Mouse (Mus musculus) brain, embryonic 18.5 days (tissue): ENCODE measurements around the gene Pcbp3.
"Not testable (repeated sequence)": the region's sequence is repeated elsewhere in the genome, so short reads cannot be mapped to it uniquely, and the experiment has no call there.

ENCODE experiments used
- DNase-seq: peaks from one replicate; pipeline ENCODE4 v3.0.0-alpha.2; 2012; ENCODE audit warnings: low read depth, low spot score

Gene Pcbp3

DNA sequence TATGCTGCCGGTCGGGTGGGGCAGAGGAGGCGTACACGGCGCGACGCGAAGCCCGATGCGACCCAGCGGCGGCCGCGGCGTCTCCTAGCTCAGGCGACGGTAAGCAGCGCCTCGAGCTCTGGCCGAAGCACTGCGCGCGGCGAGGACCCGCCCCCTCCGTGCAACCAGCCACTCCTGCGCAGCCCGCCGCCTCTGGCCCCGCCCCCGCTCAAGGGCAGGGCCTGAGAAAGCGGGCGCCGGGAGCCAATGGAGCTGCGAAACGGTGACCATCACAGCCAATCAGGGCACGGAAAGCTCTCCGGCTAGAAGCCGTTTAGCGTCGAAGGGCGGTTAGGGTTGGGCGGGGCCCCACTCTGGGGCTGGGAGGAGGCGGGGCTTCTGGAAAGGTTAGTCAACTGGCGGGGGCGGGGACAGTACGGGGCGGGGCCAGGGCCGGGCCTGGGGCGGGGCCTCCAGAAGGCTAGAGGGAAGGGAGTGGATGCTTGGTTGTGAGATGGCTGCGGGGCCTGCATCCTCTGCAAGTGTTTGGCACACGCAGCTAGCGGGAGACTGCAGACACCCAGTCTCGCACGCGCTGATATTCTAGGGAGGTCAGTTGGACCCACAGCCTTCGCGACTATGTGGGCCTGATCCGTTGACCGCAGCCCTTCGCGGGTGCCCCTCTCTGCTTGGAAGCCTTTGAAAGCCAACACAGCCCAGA is at the start of gene Pcbp3:
TSS of gene Pcbp3 (minus strand) at position 98 of the 700 bp plus-strand sequence.
- DNase-seq = peak; percentile 98

DNA sequence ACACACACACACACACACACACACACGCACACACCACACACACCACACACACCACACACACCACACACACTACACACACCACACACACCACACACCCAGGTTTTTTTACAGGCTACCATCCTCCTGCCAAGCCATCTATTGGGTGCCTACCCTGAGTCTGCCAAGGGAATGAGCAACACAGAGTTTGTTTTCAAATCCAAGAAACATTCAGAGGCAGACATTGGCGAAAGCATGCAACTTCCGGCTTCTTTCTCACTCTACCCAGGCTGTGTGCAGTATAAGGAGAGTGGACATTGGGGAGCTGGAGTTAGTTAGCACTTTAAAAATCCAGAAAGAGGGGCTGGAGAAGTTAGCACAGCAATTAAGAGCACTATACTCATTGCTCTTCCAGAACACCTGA is 47.0 kb upstream of the Pcbp3 start:
- DNase-seq = no peak

DNA sequence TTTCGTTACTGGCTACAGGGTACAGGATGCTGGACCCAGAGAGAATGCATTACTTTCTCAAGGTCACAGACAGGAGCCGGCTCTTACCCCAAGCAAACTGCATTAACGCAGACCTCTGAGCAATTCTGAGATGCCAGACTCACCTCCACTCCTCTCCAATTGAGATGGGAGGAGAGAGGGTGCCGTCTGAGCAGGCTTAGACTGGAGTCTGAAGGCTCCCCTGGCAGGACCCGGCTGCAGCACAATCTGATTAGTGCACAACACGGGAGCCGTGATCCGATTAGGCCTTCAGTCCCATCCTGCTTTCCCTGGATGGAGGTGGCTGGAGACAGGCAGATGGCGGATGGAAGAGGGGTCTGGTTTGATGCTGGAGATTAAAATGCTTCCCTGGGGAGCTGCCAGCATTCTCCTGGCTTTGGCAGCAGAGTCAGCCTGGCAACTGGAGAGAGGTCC is 46.4 kb upstream of the Pcbp3 start:
- no peak for DNase-seq

DNA sequence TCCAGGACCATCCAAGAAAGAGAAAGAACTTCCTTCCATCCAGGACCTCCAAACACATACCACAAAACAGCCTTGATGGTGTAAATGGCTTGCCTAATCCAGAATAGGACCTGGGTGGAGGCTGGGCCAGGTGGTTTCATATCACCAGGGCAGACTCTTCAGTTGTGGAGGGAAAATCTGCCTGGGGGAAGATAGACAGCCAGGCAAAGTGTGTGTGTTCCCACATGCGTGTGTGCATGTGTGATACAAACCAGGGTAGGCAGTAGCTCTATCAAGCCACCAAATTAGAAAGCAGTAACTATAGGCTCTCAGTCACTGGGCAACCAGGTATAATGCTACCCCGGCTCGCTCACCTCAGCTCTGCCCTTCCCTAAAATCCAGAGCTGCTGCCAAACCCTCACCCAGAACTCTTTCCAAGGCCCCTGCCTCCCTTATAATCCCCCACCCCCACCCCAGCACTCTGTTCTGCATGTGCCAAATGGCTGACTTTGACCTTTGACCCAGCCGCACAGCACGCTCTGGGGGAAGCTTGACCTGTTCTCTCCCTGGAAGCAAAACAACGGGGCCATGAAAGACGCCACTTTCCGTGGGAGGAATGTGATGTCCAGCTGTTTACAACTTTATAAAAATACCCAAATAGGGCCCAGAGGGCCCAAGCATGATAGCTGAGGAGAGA is 45.9 kb upstream of the Pcbp3 start:
- no peak for DNase-seq

DNA sequence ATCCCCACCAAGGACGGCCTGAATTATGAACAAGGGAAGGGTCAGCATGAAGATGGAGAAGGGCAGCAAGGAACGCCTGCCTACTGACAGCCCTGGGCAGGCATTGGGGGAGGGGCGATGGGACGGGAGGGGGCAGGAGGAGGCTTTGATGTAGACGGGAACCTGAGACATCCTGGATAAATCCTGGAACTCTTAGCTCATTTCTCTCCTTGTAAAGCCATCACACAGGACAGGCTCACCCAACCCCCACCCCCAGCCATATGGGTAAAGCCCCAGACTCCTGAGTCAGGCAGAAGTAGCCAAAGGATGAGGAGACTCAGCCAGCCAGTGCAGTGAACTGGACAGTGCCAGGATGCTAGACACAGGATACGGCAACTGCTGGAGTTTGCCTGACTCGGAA is 43.2 kb upstream of the Pcbp3 start:
- DNase-seq = no peak

DNA sequence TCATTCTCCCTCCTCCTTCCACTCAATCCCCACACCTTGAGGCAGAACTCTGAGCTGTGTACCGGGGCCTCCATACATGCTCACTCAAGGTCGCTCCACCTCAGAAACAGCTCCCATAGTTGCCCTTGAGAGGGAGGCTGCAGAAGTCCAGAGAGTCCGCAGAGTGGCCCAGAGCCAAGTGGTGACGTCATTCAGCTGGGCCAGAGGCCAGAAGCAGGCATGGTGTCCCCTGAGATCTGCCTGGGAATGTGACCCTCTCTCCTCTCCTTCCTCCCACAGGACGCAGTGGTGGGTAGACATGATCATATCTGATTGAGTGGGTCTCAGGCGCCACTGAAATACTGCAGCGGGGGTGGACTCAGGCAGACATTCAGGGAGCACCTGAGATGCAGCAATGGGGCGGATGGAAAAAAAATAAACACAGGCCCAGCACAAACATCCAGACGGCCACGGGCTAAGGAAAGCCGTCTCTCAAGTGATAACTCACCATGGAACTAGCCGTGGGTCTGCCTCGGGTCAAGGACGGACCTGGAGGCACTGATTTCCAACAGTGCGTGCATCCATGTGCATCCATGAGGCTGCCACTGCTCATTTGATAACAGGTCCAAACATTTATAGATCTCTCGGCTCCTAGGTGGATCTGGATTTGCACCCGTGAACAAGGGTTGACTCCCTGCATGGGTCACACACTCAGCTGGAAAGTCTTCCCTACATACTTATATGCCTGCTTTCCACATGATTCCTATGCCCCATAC is 36.2 kb upstream of the Pcbp3 start:
- no peak for DNase-seq

DNA sequence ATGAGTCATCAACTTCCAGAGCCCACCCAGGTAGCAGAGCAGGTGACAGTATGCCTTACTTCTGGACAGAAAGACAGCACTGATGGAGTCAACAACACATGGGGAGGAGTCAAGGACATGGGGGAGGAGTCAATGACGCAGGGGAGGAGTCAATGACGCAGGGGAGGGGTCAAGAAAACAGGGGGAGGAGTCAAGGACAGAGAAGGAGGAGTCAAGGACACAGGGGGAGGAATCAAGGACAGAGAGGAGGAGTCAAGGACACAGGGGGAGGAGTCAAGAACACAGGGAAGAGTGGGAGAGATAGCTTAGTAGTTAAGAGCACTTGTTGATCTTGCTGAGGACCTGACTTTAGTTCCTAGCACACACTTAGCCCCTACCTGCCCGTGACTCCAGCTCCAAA is 30.8 kb upstream of the Pcbp3 start:
- no peak for DNase-seq

DNA sequence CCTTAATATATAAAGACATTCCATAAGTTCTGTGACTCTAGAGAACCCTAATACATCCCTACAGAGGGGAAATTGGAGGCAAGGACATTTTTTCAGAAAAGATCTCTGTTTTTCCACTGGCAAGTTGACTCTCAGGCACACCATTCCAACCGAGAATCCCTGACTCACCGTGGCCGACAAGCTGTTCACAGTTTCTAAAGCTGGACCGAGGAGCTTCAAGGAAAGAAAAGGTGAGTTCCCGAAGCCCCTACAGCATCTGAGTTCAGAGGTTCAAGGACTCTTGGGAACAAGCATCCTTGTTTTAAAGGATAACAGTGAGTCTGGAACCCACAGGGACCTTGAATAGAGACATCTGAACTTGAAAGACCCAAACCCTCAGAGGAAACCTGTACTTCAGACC is 26.9 kb upstream of the Pcbp3 start:
- DNase-seq = no peak

DNA sequence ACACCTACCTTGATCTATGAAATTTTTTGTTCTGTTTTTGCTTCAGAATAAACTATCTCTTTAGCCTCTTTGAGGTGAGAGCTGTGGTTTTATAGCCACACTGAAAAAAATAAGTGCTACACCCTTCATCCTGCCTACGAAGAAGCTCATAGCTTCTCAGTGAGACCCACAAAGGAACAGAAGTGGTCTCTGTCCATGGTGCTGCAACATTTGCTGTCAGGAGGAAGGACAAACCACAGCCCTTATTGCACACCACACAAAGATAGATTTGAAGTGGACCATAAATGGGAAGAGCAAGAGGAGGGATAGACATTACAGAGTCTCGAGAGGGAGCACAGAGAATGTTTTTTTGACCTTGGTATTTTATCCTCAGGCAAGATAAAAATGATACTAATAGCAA is 16.4 kb upstream of the Pcbp3 start:
- no peak for DNase-seq

DNA sequence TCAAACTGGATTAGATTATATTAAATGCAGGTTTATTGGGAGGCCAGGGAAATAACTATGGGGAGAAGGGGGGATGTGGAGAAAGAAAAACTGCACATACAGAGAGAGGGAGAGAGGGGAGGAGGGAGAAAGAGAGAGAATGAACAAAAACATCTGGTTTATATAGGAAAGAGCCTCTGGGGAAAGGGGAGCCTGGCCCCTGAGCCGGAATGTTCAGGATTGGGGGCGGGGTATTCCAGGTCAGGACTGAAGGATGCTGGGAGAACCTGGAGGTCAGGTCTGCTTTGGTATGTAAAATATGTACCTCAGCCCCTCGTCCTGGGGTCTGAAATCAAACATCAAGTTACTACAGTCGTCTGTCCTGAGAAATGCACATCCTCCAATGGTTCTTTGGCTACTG is 15.0 kb upstream of the Pcbp3 start:
- DNase-seq = no peak

DNA sequence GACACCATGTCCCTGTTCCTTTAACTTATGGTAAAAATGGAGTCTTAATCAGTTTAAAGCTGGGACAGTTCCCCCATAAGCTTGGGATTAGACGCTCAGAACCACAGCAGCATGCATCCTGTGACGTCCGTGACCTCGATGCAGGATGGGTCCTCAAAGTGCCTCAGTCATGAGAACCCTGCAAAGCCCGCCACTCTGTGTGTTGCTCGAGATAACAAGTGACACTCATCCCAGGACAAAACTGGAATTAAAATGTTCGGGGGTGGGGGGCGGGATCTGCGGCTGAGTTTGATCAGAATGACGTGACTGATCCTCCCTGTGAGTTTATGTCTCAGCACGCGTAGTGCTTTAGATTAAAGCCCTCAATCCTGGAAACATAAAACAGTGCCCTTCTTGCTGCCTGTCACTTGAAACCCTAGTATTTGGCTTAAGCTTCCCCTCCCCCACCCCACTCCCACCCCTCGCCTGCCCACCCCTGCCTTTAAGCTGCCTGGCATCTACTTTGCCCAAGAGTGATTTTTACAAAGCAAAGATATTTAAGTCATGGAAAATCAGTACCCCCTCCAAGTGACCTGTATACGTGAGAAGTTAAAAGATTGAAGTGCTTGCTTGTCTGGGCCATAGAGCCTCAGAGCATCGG is 12.2 kb upstream of the Pcbp3 start:
- no peak for DNase-seq

DNA sequence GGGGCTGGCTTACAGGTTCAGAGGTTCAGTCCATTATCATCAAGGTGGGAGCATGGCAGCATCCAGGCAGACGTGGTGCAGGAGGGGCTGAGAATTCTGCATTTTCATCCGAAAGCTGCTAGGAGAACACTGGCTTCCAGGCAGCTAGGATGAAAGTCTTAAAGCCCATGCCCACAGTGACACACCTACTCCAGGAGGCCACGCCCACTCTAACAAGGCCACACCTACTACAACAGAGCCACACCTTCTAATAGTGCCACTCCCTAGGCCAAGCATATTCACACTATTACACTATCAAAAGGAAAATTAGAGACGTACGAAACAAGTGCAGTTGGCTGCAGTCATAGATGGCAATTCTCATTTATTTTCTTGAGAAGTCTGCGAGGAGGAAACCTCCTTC is 10.6 kb upstream of the Pcbp3 start:
- DNase-seq = not testable (repeated sequence)

DNA sequence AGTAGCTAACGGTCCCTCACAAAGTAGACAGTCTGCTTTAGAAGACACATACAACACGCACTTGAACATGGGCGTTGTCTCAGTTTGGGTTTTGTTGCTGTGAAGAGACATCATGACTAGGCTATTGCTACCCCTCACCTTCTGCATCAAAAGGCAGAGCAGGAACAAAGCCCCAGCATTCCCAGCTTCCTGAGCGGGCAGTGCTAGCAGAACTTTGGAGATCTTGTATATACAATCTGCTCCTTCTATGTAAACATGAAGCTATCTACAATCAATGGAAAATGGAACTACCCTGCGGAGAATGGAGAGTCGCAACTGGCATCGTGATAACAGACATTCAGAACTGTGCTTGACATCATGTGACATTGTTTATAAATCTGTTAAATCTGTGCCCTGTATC is 9.3 kb upstream of the Pcbp3 start:
- no peak for DNase-seq

DNA sequence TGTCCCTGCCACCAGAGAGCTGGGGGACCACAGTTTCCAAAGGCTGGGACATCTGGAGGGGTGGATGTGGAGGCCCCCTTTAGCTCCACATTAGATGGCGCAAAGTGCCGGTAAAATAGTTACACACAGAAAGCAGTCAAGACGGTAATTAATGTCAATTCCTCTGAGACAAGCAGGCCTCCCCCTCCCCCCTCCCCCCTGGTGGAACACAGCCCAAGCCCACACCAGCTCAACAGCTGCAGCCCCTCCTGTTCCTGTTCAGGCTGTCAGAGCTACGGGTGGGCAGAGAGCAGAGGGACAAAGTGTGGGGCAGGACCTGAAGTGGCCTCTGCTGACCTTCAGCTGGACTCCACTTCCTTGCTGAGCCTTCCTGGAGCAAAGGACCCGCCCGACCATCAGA is 2.7 kb upstream of the Pcbp3 start:
- DNase-seq = no peak

DNA sequence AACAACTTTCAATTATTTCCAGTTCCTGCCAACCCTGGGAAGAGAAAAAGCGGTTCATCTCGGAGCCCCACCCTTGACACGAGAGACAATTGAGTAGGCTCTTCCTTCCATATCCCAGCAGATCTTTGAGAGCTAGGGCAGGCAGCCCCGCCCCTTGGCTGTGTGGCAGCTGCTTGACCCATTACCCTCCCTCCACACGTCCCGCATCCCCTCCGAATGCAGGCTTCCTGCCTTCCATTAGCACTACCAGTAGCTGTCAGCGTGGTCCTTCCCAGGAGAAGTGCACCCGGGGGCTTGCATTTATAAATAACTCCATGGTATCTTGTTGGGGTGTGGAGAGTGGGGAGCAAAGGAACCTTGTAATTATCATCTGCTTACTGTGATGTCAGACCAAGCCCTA is 2.3 kb upstream of the Pcbp3 start:
- DNase-seq = no peak

DNA sequence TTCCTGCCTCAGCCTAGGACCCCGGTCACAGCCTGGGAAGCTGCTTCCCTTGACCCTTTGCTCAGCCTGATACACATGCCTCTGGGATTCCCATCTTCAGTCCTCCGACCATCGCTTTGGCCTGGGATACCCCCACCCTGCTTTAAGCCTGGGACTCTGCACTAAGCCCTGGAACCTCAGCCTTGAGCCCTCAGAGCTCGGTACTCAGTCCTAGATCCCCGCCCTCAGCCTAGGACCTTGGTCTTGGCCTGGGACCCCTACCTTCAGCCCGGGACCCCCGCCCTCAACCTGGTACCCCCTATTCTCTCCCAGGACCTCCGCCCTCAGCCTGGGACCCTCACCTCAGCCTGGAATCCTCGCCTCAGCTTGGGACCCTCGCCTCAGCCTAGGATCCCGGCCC is 531 bp downstream of the Pcbp3 start:
- DNase-seq = no peak

DNA sequence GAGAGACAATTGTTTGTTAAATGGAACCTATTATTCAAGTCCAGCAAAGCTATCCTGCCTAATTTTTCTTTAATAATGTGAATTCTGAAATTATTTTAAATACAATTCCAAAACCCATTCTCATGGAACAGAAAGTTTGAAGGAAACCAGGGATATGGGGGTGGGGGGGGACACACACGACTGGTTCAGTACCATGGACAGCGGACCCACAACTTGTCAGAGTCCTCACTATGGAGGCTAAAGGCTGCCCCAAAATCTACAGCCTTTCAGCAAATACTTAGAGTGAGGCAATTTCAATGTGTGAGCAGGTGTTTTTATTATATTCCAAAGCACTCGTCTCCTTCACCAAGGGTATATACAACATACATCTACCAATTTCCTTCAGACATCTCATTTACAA is 3.5 kb downstream of the Pcbp3 start:
- no peak for DNase-seq

DNA sequence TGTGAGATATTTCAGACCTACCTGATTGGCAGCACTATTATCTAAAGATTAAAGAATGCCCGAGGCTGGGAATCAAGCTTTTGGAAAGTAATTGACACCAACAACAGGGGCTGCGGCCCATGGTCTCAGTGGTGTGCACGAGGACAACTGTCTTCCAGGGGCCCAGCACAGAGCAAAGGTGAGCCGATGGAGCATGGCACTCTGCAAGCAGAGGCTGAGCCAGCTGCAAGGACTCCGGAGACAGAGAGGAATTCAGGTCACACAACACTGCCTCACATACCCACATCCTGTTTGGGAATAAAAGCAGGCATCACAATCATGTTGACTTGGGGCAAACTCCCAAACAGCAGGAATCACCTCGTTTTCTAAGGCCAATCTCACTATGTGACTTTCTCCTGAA is 5.5 kb downstream of the Pcbp3 start:
- no peak for DNase-seq

DNA sequence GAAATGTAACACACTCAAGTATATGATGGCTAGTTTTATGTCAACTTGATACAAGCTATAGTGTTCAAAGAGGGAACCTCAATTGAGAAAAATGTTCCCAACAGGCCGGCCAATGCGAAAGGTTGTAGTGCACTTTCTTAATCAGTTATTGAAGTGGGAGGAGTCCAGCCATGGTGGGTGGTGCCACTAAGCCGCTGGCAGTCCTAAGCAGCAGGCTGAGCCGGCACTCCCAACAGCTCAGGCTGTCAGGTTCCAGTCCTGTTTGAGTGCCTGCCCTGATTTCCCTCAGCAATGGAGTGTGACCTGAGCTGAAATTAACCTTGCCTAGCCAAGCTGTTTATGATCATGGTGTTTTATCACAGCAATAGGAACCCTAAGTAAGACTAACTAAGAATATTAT is 20.6 kb downstream of the Pcbp3 start:
- DNase-seq = no peak

DNA sequence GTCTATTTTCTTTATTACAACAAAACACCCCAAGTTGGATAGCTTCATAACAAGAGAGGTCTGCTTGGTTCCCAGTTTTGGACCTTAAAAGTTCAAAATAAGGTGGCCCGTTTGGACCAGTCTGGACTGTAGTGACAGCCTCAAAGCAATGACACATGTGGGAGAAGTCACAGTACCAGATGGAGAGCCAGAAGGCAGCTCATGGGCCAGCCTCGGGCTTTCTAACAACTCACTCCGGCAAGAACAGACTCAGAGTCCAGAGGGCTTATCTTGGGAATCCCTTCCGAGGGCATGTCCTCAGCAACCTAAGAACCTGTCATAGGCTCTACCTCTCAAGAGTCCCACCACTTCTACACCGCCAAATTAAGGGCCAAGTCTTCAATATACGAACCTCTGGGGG is 24.9 kb downstream of the Pcbp3 start:
- no peak for DNase-seq

DNA sequence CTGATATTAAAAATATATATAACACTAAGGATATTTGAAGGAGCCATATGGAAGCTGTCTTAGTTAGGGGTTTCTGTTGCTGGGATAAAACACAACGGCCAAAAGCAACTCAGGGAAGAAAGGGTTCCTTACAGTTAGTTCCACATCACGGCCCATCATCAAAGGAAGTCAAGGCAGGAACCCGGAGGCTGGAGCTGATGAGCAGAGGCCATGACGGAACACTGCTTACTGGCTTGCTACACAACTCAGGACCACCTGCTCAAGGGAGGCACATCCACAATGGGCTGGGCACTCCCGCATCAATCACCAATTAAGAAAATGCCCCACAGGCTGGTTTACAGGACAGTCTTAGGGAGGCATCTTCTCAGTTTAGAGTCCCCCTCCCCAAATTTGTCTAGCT is 26.9 kb downstream of the Pcbp3 start:
- DNase-seq = no peak

DNA sequence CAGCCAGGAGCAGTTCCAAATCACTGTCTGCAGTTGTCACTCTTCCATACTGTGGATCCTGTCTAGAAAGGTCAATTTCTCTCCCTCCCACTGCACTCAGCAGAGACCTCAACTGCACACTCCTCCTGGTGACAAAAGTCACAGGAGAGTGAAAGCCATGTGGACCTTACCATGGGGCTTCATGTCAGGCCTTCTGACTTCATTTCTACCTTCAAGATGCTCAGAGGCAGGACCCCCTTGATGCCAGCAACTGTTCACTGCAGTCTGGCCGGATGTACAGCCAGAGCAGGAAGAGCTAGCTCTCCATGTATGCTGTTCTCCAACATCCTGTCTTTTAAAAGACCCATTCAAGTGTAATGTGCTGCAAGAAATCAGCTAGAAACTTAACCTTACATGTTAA is 29.9 kb downstream of the Pcbp3 start:
- no peak for DNase-seq
